Mouse (Mus musculus) cerebellum, adult 8-10 months (tissue): ENCODE measurements around the gene Glb1l2.

Experiments used
- DNase-seq: peaks from one replicate; pipeline ENCODE4 v3.0.0; 2022

The Glb1l2 gene

DNA sequence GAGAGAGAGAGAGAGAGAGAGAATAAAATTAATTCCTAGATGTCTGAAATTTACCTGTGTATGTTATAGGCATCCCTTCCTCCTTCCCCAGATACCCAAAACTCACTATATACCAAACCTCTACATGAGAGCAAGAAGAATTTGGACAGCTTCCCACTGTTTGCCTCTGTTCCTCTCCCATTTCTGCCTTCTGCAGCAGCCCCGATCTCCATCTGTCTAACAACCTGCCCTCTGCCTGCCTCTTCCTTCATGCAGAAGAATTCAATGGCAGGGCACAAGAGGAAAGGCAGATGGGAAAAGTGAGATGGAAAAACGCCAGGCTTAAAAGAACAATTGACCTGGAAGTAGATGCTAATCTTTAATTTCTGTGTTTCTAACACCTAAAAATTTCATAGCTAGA is 77.7 kb downstream of the Glb1l2 start:
- no peak for DNase-seq

DNA sequence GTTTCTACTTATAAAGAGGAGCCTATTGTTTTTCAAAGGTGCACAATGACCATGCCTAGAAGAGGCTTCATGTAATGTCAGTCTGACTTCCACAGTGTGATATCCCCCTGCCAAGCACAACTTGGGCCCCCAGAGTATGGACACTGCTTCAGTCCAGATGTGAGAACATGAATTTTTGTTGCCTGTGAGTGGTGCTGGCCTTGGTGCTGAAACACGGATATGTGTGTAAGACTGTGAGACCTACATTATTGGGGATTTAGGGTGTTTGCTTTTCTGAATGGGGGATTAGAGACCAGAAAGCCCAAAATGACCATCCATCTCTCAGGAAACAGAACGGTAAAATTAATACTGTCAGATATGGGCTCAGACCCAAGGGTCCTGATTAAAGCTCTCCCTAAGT is 78.8 kb downstream of the Glb1l2 start:
- no peak for DNase-seq

DNA sequence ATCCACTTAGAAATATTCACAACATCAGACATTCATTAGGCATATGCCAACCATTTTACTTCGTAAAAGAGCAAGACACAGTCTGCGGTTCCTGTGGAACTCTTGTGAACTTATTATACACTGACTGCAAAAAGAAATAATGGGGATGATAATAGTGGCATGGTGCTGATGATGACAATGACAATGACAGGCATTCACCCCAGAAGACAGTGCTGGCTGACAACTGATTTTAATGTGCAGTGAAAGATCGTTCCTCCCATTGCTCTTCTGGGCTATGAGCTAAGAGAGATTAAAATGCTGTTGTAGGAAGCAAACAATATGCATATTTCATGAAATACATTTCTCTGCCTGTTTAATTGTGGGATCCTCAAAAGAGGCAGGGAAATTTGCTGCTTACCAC is 80.6 kb downstream of the Glb1l2 start:
- DNase-seq = no peak

DNA sequence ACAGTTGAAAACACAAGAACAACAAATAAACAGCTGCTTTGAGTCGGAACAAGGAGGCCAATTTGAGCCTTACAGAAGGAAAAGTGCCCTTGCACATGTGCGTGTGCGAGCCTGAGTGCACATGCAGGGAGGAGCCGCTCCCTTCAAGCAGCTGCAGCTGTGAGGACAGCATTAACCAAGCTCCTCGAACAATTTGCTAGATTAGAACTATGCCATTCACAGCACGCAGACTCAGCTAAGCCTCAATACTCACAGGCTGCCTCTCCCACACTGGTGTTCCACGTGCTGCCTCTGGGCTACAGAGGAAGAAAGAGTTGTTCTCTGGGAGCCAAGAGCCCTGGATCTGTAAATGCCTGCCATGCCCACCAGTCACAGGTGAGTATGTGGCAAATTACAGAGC is 84.5 kb downstream of the Glb1l2 start:
- no peak for DNase-seq

DNA sequence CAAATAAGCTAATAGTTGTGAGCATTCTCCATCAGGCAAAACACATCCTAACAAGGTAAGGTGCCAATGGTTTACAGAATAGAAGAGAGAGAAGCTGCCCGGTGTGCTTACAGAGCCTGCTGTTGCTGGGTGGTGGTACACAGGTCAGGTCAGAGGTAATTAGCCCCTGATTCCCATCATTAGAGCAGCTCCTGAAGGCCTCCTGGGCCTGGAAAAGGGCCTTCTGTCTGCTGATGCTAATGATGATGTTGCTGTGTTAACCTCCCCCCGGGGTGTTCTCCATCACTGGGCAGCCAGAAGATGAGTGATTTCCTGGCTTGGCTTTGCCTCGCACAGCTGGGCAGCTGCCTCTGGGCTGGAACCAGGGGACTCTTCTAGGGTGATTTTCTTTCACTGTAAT is 87.9 kb downstream of the Glb1l2 start:
- DNase-seq = no peak
